Mouse (Mus musculus) cortical plate, adult 2 months (tissue): Measurements from ENCODE around the gene Emx2.

Source experiments
- CTCF ChIP-seq: fragments of 200-500 bp; IDR thresholded peaks from 2 replicates; pipeline ENCODE4 v1.5.1; 2011; ENCODE audit warnings: mild to moderate bottlenecking, control low read depth, low read length; ENCODE audit not compliant: insufficient read depth; ENCODE audit errors: extremely low read depth
- POLR2A ChIP-seq: fragments of 200-500 bp; IDR thresholded peaks from 2 replicates; pipeline ENCODE4 v1.6.1; 2011; ENCODE audit warnings: mild to moderate bottlenecking, low read length, control low read depth; ENCODE audit not compliant: insufficient read depth; ENCODE audit errors: extremely low read depth

- TF ChIP-seq CTCF, result no peak
- no peak for TF ChIP-seq POLR2A
Observed at GRCm38 (mm10) chr19:59480563-59480962, 22.4 kb downstream of the Emx2 start.
